Comparison of ENCODE assay signal across 9 mouse cellular contexts in genomic region chr1:176933319-176933718, GRCm38 (mm10).
DNase-seq lines count a peak whose midpoint lies in the region; ATAC-seq and TF ChIP-seq lines count a peak whose summit lies in the region.
"Had no signal": no experiment of that assay in that cellular context is flagged by ENCODE, and none has a peak within 500 bp of the region (broad histone marks: within the 10 kb centered on the region; RNA-seq: fewer than 3 reads in every experiment).

No protein-coding gene starts in this region.

- TF ChIP-seq CTCF in intestine, postnatal 0 days (IDR thresholded peaks at IDR 0.05; ENCODE audit: low read depth): no peak

- H3K27me3 ChIP-seq in intestine, postnatal 0 days (replicated peaks; ENCODE audit: control insufficient read depth, insufficient read depth, low read length): no peaks in the 10 kb centered on the region
- no peaks in the 10 kb centered on the region for H3K27me3 ChIP-seq in intestine, embryonic 16.5 days (replicated peaks; ENCODE audit: control insufficient read depth, insufficient read depth, low read length)
- no peaks in the 10 kb centered on the region for H3K27me3 ChIP-seq in myocyte (ENCODE audit: control insufficient read depth, insufficient read depth, insufficient read length)

- no peaks in the 10 kb centered on the region for H3K79me2 ChIP-seq in myocyte (ENCODE audit: control insufficient read depth, insufficient read depth)

- no peak overlapping the region for H3K4me2 ChIP-seq in intestine, postnatal 0 days (replicated peaks; ENCODE audit: low read depth)
- no peak overlapping the region for H3K4me2 ChIP-seq in intestine, embryonic 16.5 days (ENCODE audit: low read depth, low read length)
- peak overlapping the region; percentile 37 for H3K4me2 ChIP-seq in myocyte (ENCODE audit: low read depth)

- peak; percentile 86 for DNase-seq in cerebellum, adult 8-10 months
- DNase-seq in adrenal gland, postnatal 14 days: no peak
- DNase-seq in urinary bladder, adult 2 months (ENCODE audit: low spot score): no peak
- no peak for DNase-seq in adrenal gland, postnatal 25 days
- DNase-seq: lung, postnatal 36 days had no signal

- no peak for TF ChIP-seq POLR2A in myocyte (IDR thresholded peaks at IDR 0.05; ENCODE audit: insufficient read length, low read depth)

- H3ac ChIP-seq in myocyte (ENCODE audit: control insufficient read depth, insufficient read length): no peak overlapping the region

- H3K4me3 ChIP-seq in intestine, postnatal 0 days (ENCODE audit: low read depth, low read length): no peak overlapping the region
- no peak overlapping the region for H3K4me3 ChIP-seq in intestine, embryonic 16.5 days (ENCODE audit: low read length)
- H3K4me3 ChIP-seq in myocyte: no peak overlapping the region

- ATAC-seq in intestine, postnatal 0 days: peak; percentile 36; the same call in 1 of the 2 replicates
- no peak for ATAC-seq in intestine, embryonic 16.5 days
- peak; percentile 97 for ATAC-seq in granulocyte monocyte progenitor cell, adult 5-6 weeks (replicated peaks; ENCODE audit: poor library complexity, severe bottlenecking)

- WGBS in intestine, postnatal 0 days: 46% methylated on average over 7 of the region's 7 CpGs
- WGBS in intestine, embryonic 16.5 days: 53% methylated on average over 7 of the region's 7 CpGs

- H3K9me3 ChIP-seq in intestine, postnatal 0 days (ENCODE audit: control insufficient read depth): no peaks in the 10 kb centered on the region
- H3K9me3 ChIP-seq in intestine, embryonic 16.5 days (ENCODE audit: control insufficient read depth, low read length): no peaks in the 10 kb centered on the region

- no peaks in the 10 kb centered on the region for H3K4me1 ChIP-seq in intestine, postnatal 0 days (replicated peaks; ENCODE audit: control insufficient read depth, insufficient read depth, low read length)
- H3K4me1 ChIP-seq in intestine, embryonic 16.5 days (ENCODE audit: control insufficient read depth, insufficient read depth, low read length): 0 out of 2 replicates have a peak, but pooled peaks cover 4% of the 10 kb centered on the region

- H3K36me3 ChIP-seq in intestine, postnatal 0 days (ENCODE audit: control insufficient read depth, insufficient read depth): no peaks in the 10 kb centered on the region
- H3K36me3 ChIP-seq in intestine, embryonic 16.5 days (ENCODE audit: control insufficient read depth, insufficient read depth, low read length): no peaks in the 10 kb centered on the region
- no peaks in the 10 kb centered on the region for H3K36me3 ChIP-seq in myocyte (ENCODE audit: control insufficient read depth, insufficient read depth)

- no peak overlapping the region for H3K27ac ChIP-seq in intestine, postnatal 0 days (ENCODE audit: low read depth, low read length)
- H3K27ac ChIP-seq in intestine, embryonic 16.5 days (ENCODE audit: low read length): no peak overlapping the region

- no peak overlapping the region for H3K9ac ChIP-seq in intestine, postnatal 0 days (ENCODE audit: low read depth, low read length)
- no peak overlapping the region for H3K9ac ChIP-seq in intestine, embryonic 16.5 days (ENCODE audit: low read depth, low read length)

TF ChIP-seq in myocyte, 11 proteins besides CTCF, POLR2A, EP300 and RAD21:
- TF ChIP-seq SRF (IDR thresholded peaks at IDR 0.05; ENCODE audit: control insufficient read depth, insufficient read length, low read depth) (no peak), MYOG (IDR thresholded peaks at IDR 0.05; ENCODE audit: control insufficient read depth in 1 of 3, insufficient read depth in 1 of 3, insufficient read length in 2 of 3, low read depth in 2 of 3) (peak in 2 of 3 experiments; percentile 23 to 56), E2F4 (IDR thresholded peaks at IDR 0.05; ENCODE audit: insufficient read depth) (no peak), TCF12 (IDR thresholded peaks at IDR 0.05; ENCODE audit: insufficient read depth, poor library complexity, severe bottlenecking) (no peak), MYOD1 (IDR thresholded peaks at IDR 0.05; ENCODE audit: control insufficient read depth in 1 of 3, insufficient read length in 2 of 3, low read depth in 2 of 3) (peak in 1 of 3 experiments; percentile 78), MAX (IDR thresholded peaks at IDR 0.05; ENCODE audit: low read depth) (no peak), POLR2AphosphoS2 (IDR thresholded peaks at IDR 0.05; ENCODE audit: insufficient read length, low read depth) (no peak), REST (IDR thresholded peaks at IDR 0.05; ENCODE audit: insufficient read depth, insufficient read length) (no peak), TCF3 (IDR thresholded peaks at IDR 0.05; ENCODE audit: insufficient read length, low read depth) (no peak), CEBPB (IDR thresholded peaks at IDR 0.05; ENCODE audit: insufficient read depth, poor library complexity, severe bottlenecking) (no peak)
